Mouse (Mus musculus): ENCODE measurements around the gene 2810006K23Rik. TPM values are rescaled to one million over a fixed set of nuclear protein-coding genes. Genes with fewer than 3 reads are reported as not detected.
"Not testable (repeated sequence)": the region's sequence is repeated elsewhere in the genome, so short reads cannot be mapped to it uniquely, and the experiment has no call there.

The 2810006K23Rik gene
- polyA plus RNA-seq, 1 experiment from 2014 or later: 20.2 TPM

DNA sequence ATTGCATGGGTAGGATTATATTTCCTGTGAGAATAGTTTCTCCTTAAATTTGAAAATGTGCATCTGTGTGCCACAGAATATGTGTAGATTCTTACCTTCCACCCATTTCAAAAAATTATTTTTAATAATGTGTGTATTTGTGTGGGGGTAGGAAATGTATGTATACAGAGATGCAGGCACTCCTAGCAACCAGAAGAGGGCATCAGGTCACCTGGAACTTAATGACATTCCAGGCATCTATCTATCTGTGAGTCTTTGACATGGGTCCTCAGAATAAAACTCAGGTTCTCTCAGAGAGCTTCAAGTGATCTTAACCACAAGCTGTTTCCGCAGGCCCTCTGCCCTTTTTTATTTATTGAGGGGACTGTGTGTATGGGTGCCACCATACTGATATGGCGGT, 31.8 kb downstream of the 2810006K23Rik start:
- H3K4me1 ChIP-seq (replicated peaks; ENCODE audit: control insufficient read depth, insufficient read depth, low read length): 0 out of 2 replicates have a peak, but pooled peaks cover 1% of the 10 kb centered on the region
- ATAC-seq (replicated peaks; ENCODE audit: low FRiP score) (no peak), DNase-seq (ENCODE audit: low spot score) (no peak)
- H3K9ac ChIP-seq (ENCODE audit: low read length): no peak overlapping the region
- WGBS: 88% methylated on average over 2 of the region's 2 CpGs
- no peaks in the 10 kb centered on the region for H3K27me3 ChIP-seq (ENCODE audit: control insufficient read depth, insufficient read depth, low read length)
- no peaks in the 10 kb centered on the region for H3K9me3 ChIP-seq (ENCODE audit: control insufficient read depth, low read length)
- no peaks in the 10 kb centered on the region for H3K36me3 ChIP-seq (ENCODE audit: control insufficient read depth, insufficient read depth, low read length)
- H3K27ac ChIP-seq (ENCODE audit: low read depth, low read length): no peak overlapping the region
- H3K4me3 ChIP-seq (ENCODE audit: low read depth, low read length): no peak overlapping the region
- H3K4me2 ChIP-seq (ENCODE audit: low read depth, low read length, severe bottlenecking): no peak overlapping the region

DNA sequence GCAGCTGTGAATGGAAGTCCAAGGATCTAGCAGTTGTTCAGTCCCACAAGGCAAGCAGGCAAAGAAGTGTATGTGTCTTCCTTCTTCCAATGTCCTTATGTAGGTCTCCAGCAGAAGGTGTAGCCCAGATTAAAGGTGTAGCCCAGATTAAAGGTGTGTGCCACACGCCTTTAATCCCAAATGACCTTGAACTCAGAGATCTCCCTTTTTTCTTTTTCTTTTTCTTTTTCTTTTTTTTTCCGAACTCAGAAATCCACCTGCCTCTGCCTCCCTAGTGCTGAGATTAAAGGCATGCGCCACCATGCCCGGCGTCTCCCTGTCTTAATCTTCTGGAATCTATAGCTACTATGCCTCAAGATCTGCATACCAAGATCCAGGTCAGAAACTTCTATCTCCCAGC, 35.1 kb downstream of the 2810006K23Rik start, which contains the start of gene Cdk2ap1:
Gene Cdk2ap1, minus strand, starts transcription at position 101 of the 400 bp plus-strand sequence.
- ATAC-seq (replicated peaks; ENCODE audit: low FRiP score); H3K4me3 ChIP-seq (ENCODE audit: low read depth, low read length); H3K9me3 ChIP-seq (ENCODE audit: control insufficient read depth, low read length); H3K4me2 ChIP-seq (ENCODE audit: low read depth, low read length, severe bottlenecking); H3K4me1 ChIP-seq (replicated peaks; ENCODE audit: control insufficient read depth, insufficient read depth, low read length); H3K36me3 ChIP-seq (ENCODE audit: control insufficient read depth, insufficient read depth, low read length); H3K27ac ChIP-seq (ENCODE audit: low read depth, low read length); H3K9ac ChIP-seq (ENCODE audit: low read length); H3K27me3 ChIP-seq (ENCODE audit: control insufficient read depth, insufficient read depth, low read length); DNase-seq (ENCODE audit: low spot score): not testable (repeated sequence)
- 89% methylated on average over 5 of the region's 5 CpGs for WGBS

DNA sequence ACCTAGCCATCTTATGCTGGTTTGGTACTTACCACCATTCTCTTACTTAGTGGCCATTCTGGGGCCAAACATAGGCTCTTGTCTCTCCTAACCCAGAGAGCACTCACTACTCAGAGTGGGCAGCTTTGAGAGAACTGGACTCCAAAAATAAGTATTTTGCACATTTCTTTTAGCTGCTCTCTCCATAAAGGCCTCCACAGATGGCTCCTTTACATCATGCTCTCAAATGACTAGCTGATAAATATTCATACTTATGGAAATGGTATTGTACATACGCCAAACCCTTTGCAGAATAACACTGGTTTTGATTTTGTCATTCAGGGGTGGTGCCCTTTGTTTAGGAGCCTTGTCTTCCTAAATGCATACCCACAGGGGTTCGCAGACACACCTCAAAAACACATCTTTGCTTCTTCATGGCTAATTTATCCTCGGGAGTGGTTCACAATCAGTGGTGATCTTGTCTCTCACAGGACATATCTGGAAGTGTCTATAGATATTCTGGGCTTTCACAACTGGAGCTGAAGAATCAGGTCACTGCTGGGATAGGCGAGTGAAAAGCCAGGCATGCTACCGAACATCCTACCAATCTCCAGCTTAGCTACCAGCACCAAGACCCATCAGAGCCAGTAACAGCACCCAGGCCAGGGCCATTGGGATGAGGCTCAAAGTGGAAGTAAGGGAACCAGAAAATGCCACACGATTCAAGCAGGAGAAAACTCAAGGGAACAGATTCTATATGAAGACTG, 36.5 kb downstream of the 2810006K23Rik start:
- no peak overlapping the region for H3K9ac ChIP-seq (ENCODE audit: low read length)
- H3K27me3 ChIP-seq (ENCODE audit: control insufficient read depth, insufficient read depth, low read length): no peaks in the 10 kb centered on the region
- no peaks in the 10 kb centered on the region for H3K36me3 ChIP-seq (ENCODE audit: control insufficient read depth, insufficient read depth, low read length)
- no peak for DNase-seq (ENCODE audit: low spot score)
- H3K4me2 ChIP-seq (ENCODE audit: low read depth, low read length, severe bottlenecking): no peak overlapping the region
- H3K9me3 ChIP-seq (ENCODE audit: control insufficient read depth, low read length): no peaks in the 10 kb centered on the region
- WGBS: 88% methylated on average over 6 of the region's 6 CpGs
- ATAC-seq (replicated peaks; ENCODE audit: low FRiP score): no peak
- no peak overlapping the region for H3K27ac ChIP-seq (ENCODE audit: low read depth, low read length)
- H3K4me3 ChIP-seq (ENCODE audit: low read depth, low read length): no peak overlapping the region
- H3K4me1 ChIP-seq (replicated peaks; ENCODE audit: control insufficient read depth, insufficient read depth, low read length): no peaks in the 10 kb centered on the region

DNA sequence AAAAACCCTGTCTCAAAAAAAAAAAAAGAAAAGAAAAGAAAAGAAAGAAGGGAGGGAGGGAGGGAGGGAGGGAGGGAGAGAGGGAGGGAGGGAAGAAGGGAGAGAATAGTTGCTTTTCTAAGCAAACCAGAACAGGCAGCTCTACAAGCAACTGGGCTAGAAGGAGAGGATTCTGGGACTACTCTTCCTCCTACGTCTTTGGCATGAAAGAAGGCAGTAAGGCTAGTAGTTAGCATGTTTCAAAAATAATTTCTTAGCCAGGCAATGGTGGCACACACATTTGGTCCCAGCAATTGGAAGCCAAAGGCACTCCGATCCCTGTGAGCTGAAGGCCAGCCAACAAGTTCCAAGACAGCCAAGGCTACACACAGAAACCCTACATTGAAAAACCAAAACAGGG, 37.9 kb downstream of the 2810006K23Rik start:
- no peak overlapping the region for H3K27ac ChIP-seq (ENCODE audit: low read depth, low read length)
- WGBS: 97% methylated on average over 2 of the region's 2 CpGs
- no peak overlapping the region for H3K9ac ChIP-seq (ENCODE audit: low read length)
- H3K4me1 ChIP-seq (replicated peaks; ENCODE audit: control insufficient read depth, insufficient read depth, low read length): no peaks in the 10 kb centered on the region
- H3K9me3 ChIP-seq (ENCODE audit: control insufficient read depth, low read length): no peaks in the 10 kb centered on the region
- no peak overlapping the region for H3K4me3 ChIP-seq (ENCODE audit: low read depth, low read length)
- H3K36me3 ChIP-seq (ENCODE audit: control insufficient read depth, insufficient read depth, low read length): peaks cover 3% of the 10 kb centered on the region; the same call in 1 of the 2 replicates
- no peak for DNase-seq (ENCODE audit: low spot score)
- no peaks in the 10 kb centered on the region for H3K27me3 ChIP-seq (ENCODE audit: control insufficient read depth, insufficient read depth, low read length)
- H3K4me2 ChIP-seq (ENCODE audit: low read depth, low read length, severe bottlenecking): no peak overlapping the region
- no peak for ATAC-seq (replicated peaks; ENCODE audit: low FRiP score)

DNA sequence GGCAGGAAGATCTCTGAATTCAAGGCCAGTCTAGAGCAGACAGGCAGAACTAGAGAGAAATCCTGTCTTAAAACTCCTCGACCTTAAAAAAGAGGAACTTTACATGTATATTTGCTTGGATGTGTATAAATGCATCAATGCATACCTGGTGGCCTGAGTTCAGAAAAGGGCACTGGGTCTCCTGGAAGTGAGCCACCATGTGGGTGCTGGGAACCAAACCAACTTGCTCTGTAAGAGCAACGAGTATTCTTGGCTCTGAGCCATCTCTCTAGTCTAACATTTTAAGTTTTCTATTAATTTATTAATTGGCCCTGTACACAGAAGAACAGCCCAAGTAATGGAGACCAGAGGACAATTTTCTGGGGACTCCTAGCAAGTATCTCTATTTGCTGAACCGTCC, 38.8 kb downstream of the 2810006K23Rik start:
- H3K27ac ChIP-seq (ENCODE audit: low read depth, low read length): no peak overlapping the region
- no peaks in the 10 kb centered on the region for H3K27me3 ChIP-seq (ENCODE audit: control insufficient read depth, insufficient read depth, low read length)
- no peak overlapping the region for H3K9ac ChIP-seq (ENCODE audit: low read length)
- WGBS: 89% methylated on average over 3 of the region's 3 CpGs
- no peak for DNase-seq (ENCODE audit: low spot score)
- no peak overlapping the region for H3K4me3 ChIP-seq (ENCODE audit: low read depth, low read length)
- no peak overlapping the region for H3K4me2 ChIP-seq (ENCODE audit: low read depth, low read length, severe bottlenecking)
- ATAC-seq (replicated peaks; ENCODE audit: low FRiP score): no peak
- H3K36me3 ChIP-seq (ENCODE audit: control insufficient read depth, insufficient read depth, low read length): peaks cover 6% of the 10 kb centered on the region; the same call in 1 of the 2 replicates
- no peaks in the 10 kb centered on the region for H3K4me1 ChIP-seq (replicated peaks; ENCODE audit: control insufficient read depth, insufficient read depth, low read length)
- no peaks in the 10 kb centered on the region for H3K9me3 ChIP-seq (ENCODE audit: control insufficient read depth, low read length)

DNA sequence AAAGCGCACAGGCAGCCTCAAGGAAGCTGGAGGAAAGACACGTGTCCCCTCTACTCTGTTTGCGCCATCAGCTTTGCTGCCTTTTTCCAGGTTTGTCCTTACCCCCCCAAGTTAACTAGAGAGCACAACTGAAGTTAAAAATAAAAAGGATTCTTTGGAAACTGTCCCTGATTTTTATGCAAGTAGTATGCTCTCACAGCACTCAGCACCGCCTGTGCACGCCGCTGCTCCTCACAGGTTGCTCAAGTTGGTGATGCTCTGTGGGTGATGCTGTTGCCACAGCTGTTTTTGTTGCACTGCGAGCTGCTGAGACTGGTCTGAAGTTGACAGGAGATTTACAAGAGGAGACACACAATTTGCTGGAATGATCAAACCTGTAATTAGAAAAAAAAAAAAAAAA, 46.4 kb downstream of the 2810006K23Rik start:
- Histone ChIP-seq H3K9me3 (ENCODE audit: control insufficient read depth, low read length) (no peaks in the 10 kb centered on the region), H3K4me2 (ENCODE audit: low read depth, low read length, severe bottlenecking) (no peak overlapping the region), H3K36me3 (ENCODE audit: control insufficient read depth, insufficient read depth, low read length) (peaks cover 17% of the 10 kb centered on the region), H3K27ac (ENCODE audit: low read depth, low read length) (no peak overlapping the region), H3K9ac (ENCODE audit: low read length) (no peak overlapping the region), H3K27me3 (ENCODE audit: control insufficient read depth, insufficient read depth, low read length) (no peaks in the 10 kb centered on the region), H3K4me1 (replicated peaks; ENCODE audit: control insufficient read depth, insufficient read depth, low read length) (no peaks in the 10 kb centered on the region), H3K4me3 (ENCODE audit: low read depth, low read length) (no peak overlapping the region)
- no peak for DNase-seq (ENCODE audit: low spot score)
- ATAC-seq (replicated peaks; ENCODE audit: low FRiP score): no peak
- WGBS: 97% methylated on average over 7 of the region's 7 CpGs

DNA sequence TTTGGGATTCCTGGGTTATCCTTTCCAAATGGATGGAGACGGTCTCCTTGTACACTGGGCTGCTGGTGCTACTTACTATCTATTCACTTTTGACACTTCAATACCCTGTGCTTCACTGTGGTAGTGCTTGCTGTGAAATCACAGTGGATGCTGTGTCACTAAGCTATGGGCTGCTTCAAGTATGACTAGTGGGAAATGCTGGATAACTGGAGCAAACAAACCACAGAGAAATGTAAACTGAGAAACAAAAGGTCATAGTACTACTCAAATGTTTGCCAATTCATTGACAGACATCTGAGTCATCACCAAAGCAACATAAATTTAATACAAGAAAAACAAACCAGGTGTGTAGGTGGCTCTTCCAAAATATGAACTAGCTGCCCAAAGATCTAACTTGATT, 48.5 kb downstream of the 2810006K23Rik start:
- no peak overlapping the region for H3K4me3 ChIP-seq (ENCODE audit: low read depth, low read length)
- DNase-seq (ENCODE audit: low spot score) (no peak), ATAC-seq (replicated peaks; ENCODE audit: low FRiP score) (no peak)
- no peak overlapping the region for H3K27ac ChIP-seq (ENCODE audit: low read depth, low read length)
- H3K4me1 ChIP-seq (replicated peaks; ENCODE audit: control insufficient read depth, insufficient read depth, low read length): no peaks in the 10 kb centered on the region
- 87% methylated on average over 1 of the region's 1 CpGs for WGBS
- H3K36me3 ChIP-seq (ENCODE audit: control insufficient read depth, insufficient read depth, low read length): peaks cover 12% of the 10 kb centered on the region
- no peaks in the 10 kb centered on the region for H3K27me3 ChIP-seq (ENCODE audit: control insufficient read depth, insufficient read depth, low read length)
- H3K9me3 ChIP-seq (ENCODE audit: control insufficient read depth, low read length): no peaks in the 10 kb centered on the region
- no peak overlapping the region for H3K9ac ChIP-seq (ENCODE audit: low read length)
- no peak overlapping the region for H3K4me2 ChIP-seq (ENCODE audit: low read depth, low read length, severe bottlenecking)

DNA sequence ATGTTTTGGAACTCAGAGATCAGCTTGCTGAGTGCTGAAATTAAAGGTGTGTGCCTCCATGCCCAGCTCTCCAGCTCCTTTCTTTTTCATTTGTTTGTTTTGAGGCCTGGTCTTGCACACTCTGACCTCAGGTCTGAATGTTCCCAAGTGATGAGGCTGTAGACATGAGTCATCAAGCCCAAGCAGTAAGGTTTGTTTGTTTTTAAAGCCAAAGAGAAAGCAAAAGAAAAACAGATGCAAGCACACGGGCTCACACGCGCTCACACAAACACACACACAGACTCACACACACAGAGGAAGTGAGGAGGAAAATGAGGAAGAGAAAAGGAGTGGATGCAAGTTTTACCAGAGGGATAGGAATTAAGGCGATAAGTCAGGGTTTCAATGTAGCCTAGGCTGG, 49.3 kb downstream of the 2810006K23Rik start:
- 92% methylated on average over 4 of the region's 4 CpGs for WGBS
- no peak overlapping the region for H3K9ac ChIP-seq (ENCODE audit: low read length)
- no peaks in the 10 kb centered on the region for H3K9me3 ChIP-seq (ENCODE audit: control insufficient read depth, low read length)
- ATAC-seq (replicated peaks; ENCODE audit: low FRiP score) (no peak), DNase-seq (ENCODE audit: low spot score) (no peak)
- no peak overlapping the region for H3K4me3 ChIP-seq (ENCODE audit: low read depth, low read length)
- H3K36me3 ChIP-seq (ENCODE audit: control insufficient read depth, insufficient read depth, low read length): peaks cover 12% of the 10 kb centered on the region
- H3K27ac ChIP-seq (ENCODE audit: low read depth, low read length): no peak overlapping the region
- H3K4me1 ChIP-seq (replicated peaks; ENCODE audit: control insufficient read depth, insufficient read depth, low read length): no peaks in the 10 kb centered on the region
- H3K4me2 ChIP-seq (ENCODE audit: low read depth, low read length, severe bottlenecking): no peak overlapping the region
- no peaks in the 10 kb centered on the region for H3K27me3 ChIP-seq (ENCODE audit: control insufficient read depth, insufficient read depth, low read length)

DNA sequence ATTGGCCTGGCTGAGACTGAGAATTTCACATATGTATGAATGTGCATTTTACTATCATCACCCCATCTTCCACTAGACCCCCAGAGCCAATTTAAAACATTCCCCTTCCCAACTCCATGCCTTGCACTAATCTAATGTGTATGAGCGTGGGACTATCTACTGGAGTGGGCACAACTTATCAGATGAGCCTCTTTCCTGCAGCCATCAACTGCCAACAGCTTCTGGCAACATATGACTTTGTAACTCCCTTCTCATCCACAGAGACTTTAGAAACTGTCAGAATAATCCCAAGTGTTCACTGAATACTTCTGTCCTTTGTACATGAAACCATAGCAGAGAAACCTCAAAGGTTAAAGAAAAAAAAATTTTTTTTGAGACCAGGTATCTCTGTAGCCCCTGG, 52.2 kb downstream of the 2810006K23Rik start:
- Histone ChIP-seq H3K4me1 (replicated peaks; ENCODE audit: control insufficient read depth, insufficient read depth, low read length) (no peaks in the 10 kb centered on the region), H3K9me3 (ENCODE audit: control insufficient read depth, low read length) (no peaks in the 10 kb centered on the region), H3K4me3 (ENCODE audit: low read depth, low read length) (no peak overlapping the region), H3K27me3 (ENCODE audit: control insufficient read depth, insufficient read depth, low read length) (no peaks in the 10 kb centered on the region), H3K9ac (ENCODE audit: low read length) (no peak overlapping the region), H3K36me3 (ENCODE audit: control insufficient read depth, insufficient read depth, low read length) (peaks cover 6% of the 10 kb centered on the region), H3K27ac (ENCODE audit: low read depth, low read length) (no peak overlapping the region), H3K4me2 (ENCODE audit: low read depth, low read length, severe bottlenecking) (no peak overlapping the region)
- WGBS: 93% methylated on average over 1 of the region's 1 CpGs
- DNase-seq (ENCODE audit: low spot score) (no peak), ATAC-seq (replicated peaks; ENCODE audit: low FRiP score) (no peak)

Measured in forebrain, embryonic 11.5 days (tissue).